Mouse (Mus musculus): ENCODE measurements at regions not wholly inside any gene's neighbourhood (a gene's known extent, or its start where the extent isn't known, plus 50 kb on each side); places are given as distances from the start of the nearest gene placed in this dataset.
A peak's percentile ranks its signal among the peaks of the same experiment; 100 is the strongest.
"Not testable (repeated sequence)": the region's sequence is repeated elsewhere in the genome, so short reads cannot be mapped to it uniquely, and the experiment has no call there.

DNA sequence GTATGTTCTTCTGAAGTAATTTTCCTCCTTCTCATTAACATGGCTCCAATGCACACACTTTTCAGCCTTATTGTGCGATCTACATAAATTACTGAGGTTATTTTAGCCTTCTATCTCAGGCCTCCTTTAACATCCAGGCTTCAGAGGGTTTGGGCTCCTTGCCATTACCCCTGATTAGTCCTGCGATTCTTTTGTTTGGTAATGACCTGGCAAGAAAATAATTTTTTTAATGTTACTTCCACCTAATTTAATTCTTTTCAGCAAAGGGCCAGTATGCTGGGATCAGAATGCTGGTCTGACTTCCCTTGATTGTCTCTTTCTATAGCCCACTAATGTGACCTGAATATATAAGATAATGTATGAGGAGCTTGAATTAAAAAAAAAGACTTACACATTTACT, 739.4 kb downstream of the Tbl1xr1 start:
- DNase-seq, result no peak

DNA sequence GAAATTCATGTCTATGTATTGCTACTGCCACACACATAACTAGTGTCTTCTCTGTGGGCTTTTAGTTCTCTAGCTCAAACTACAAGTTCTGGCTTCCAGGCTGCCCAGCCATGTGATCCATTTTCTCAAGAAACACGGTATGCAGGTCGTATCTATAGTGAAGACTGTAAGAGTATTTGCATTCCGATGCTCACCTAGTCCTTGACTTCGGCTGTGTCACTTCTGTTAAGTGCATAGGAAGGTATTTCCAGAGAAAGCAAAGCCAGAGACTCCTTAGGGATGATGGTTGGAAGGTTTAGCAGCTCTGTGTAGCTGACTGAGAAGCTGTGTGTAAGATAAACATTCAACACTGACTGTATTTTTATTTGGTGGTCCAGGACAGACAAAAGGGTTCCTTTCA, 750.0 kb downstream of the Tbl1xr1 start:
- no peak for DNase-seq

DNA sequence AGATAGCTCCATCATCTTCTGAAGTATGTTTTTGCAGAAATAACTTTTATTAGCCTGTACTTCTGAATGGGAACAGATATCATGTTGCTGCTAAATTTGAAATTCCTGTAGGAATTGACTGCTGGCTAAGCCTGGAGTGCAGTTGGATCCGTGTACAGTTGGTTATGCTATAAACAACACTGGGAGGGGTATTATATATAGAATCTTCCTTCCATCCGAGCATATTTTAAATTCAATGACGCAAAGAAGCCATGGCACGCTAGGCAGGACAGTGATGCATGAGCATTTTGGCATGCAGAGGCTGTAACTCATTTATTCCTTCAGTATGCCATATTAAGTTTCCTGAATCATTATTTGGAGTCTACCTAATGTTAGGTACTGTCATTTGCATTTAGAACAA, 762.5 kb downstream of the Tbl1xr1 start:
- DNase-seq, result no peak

DNA sequence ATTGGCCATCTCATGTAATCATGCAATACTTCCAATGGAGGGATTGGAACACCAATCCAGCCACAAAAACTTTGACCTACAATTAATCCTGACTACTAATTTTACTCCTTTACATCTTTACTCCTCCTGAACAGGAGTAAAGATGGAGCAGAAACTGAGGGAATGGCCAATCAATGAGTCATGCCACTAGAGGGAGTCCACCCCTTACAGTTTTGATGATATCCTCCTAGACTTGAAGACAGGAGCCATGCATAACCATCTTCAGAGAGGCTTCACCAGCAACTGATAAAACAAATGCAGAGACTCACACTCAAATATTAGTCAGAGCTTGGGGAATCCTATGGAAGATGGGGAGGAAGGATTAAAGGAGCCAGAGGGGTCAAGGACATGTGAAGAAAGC, 774.0 kb downstream of the Tbl1xr1 start:
- DNase-seq, result no peak

GRCm38 (mm10) chr3:22863595-22863994, 787.1 kb downstream of the Tbl1xr1 start:
- no peak for DNase-seq

GRCm38 (mm10) chr3:22877883-22878282, 801.4 kb downstream of the Tbl1xr1 start:
- DNase-seq, result peak in 1 of 2 experiments; percentile 21

- DNase-seq, result no peak
These were observed 816.3 kb downstream of the Tbl1xr1 start for GRCm38 (mm10) chr3:22892735-22893134.

DNA sequence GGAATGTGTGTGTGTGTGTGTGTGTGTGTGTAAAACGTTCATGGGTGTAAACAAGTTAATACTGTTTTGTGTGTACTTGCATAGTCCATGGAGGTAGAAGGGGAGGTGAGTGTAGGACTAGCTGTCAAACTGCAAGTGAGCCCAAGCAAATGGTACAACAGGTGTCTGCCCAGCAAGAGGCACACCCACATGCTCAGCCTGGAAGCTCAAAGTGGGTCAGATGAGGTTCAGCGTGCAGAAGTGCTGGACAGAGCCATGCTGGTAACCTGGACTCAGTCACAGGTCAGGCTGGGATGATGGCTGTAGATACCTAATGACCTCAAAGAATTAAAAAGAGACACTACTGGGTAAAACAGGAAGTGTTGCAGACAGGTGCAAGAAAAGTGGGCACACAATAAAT, 821.2 kb downstream of the Tbl1xr1 start:
- DNase-seq, result peak; percentile 84 to 92

- DNase-seq, result no peak
These were observed 824.5 kb downstream of the Tbl1xr1 start for GRCm38 (mm10) chr3:22900966-22901365.

GRCm38 (mm10) chr3:22928970-22929369, 852.5 kb downstream of the Tbl1xr1 start:
- DNase-seq, result no peak

- DNase-seq, result no peak
These were observed 853.5 kb downstream of the Tbl1xr1 start for GRCm38 (mm10) chr3:22929762-22930519.

- DNase-seq, result not testable (repeated sequence)
These were observed 869.2 kb downstream of the Tbl1xr1 start for GRCm38 (mm10) chr3:22945646-22946045.

- DNase-seq, result peak in 1 of 2 experiments; percentile 5
These were observed 870.7 kb downstream of the Tbl1xr1 start for GRCm38 (mm10) chr3:22947181-22947580.

DNA sequence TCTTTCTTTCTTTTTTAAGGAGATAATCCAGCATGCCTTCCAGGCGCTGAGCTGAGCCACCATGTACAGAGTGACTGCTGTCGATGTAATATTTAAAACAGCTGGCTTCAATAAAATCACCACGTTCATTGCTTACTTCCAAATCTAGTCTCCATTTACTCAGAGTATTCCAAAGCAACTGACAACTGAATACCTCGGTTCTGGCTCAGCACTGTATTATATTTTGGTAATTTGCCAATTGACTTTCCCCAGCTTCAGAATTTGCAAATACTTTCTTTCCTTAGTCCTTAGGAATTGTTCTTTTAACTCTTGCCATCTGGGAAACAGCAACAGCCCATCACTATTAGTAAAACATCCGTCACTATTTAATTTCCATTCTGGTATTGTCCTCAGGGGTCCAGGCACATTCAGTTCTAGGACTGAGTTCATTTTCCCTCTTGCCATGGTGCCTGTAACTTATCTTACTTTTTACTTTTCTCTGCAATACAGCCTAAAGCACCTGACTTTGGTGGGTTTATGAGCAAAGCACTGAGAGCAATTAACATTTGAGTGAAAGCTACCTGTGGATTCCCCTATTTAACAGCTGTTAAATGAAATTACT, 871.8 kb downstream of the Tbl1xr1 start:
- no peak for DNase-seq

DNA sequence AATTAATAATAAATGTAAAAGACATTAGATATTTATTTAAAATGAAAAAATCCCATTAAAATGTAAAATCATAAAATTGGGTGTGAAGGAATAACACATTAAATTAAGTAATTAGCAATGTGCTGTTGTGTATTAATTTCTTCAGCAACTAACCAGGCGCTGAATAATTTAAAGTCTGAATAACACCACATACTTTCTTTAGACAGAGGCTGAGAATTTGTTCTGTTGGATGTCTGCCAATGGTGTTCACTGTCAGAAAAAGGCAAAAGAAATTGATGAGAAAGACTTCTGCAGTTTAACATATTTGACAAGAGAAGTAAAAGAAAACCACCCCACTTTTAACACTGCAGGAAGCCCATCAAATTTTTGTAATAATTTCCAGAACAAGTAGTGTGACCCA, 881.0 kb downstream of the Tbl1xr1 start:
- DNase-seq, result no peak

- no peak for DNase-seq
These were observed 896.2 kb downstream of the Tbl1xr1 start for GRCm38 (mm10) chr3:22972681-22973080.

GRCm38 (mm10) chr3:22976801-22977200, 900.3 kb downstream of the Tbl1xr1 start:
- no peak for DNase-seq

DNA sequence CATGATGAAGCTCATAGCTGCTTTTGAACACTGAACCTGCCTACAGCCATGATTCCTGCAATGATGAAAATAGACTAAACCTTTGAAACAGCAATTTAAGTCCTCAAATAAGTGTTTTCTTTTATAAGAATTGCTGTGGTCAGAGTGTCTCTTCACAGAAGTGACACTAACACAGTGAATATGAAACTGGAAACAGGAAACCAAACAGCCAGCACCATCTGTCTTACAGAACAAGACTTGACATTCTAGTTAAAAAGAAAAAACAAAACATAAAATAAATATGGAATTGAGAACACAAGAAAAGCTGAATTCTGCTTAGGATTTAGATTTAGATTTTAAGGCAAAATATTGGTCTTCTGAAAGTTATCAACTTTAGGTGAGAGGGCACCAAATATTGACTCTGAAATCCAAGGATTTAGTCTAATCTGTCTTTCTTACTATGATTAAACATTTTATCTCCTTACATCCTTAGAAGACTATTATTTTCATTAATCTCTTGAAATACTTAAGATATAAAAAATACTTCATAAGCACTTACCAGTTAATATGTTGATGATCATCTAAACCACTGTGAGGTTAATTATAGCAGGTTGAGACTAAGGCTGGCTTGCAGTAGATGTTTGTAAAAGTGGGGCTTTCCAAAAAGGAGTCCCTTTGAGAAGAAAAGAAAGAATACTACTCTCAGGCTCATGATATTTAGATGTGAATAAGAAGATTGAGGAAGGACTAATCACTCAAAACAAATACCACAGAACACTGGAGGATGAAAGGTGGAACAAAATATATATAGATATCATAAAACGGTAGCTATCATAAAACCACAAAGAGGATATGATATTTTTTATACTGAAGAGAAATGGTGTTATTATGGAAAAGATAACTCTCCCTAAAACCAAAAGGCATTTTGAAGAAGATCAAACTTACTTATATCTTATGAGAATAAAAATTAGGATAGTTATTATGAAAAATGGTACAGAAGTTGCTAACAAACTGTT, 903.7 kb downstream of the Tbl1xr1 start:
- DNase-seq, result no peak

- peak in 1 of 2 experiments; percentile 9 for DNase-seq
These were observed 906.0 kb downstream of the Tbl1xr1 start for GRCm38 (mm10) chr3:22982430-22982829.

GRCm38 (mm10) chr3:22990136-22990820, 913.8 kb downstream of the Tbl1xr1 start:
- DNase-seq, result no peak

DNA sequence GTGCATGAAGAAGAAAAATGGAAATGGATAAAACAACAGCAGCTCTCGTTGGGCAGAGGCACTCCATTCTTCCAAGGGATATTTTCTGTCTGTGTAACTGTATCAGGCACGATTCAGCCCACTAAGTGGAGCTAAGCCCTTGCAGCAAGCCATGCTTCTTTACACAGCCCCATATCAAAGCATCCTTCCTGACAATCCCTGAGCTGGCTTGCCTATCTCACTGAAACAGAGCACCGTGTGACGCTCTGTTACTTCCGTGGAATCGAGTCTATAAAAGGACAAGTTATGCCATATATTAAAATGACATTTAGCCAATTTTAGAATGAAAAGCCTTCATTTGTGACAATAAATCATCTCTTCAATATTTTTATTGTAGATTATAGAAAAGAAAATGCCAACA, 918.8 kb downstream of the Tbl1xr1 start:
- DNase-seq, result no peak

DNA sequence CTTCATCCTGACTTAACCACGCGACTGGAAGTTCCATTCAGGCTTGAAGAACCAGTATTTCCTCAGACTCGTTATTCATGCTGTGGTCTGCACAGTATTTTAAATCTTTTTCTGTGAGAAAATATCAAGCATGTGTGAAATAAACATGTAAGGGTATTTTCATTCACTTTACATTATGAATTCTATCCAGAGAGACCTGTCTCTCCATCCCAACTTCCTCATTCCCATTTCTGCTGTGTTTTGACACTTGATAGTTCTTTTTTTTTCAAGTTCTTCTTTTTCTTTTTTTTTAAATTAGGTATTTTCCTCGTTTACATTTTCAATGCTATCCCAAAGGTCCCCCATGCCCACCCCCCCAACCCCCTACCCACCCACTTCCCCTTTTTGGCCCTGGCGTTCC, 919.4 kb downstream of the Tbl1xr1 start:
- no peak for DNase-seq

GRCm38 (mm10) chr3:23001071-23001470, 924.6 kb downstream of the Tbl1xr1 start:
- DNase-seq, result peak; percentile 44 to 58

Measured in cerebellum, postnatal 25 days (tissue).